Mouse (Mus musculus): Measurements from ENCODE around the gene Arpc1a.
A peak's percentile ranks its signal among the peaks of the same experiment; 100 is the strongest.
"Not testable (repeated sequence)": the region's sequence is repeated elsewhere in the genome, so short reads cannot be mapped to it uniquely, and the experiment has no call there.

The Arpc1a gene

DNA sequence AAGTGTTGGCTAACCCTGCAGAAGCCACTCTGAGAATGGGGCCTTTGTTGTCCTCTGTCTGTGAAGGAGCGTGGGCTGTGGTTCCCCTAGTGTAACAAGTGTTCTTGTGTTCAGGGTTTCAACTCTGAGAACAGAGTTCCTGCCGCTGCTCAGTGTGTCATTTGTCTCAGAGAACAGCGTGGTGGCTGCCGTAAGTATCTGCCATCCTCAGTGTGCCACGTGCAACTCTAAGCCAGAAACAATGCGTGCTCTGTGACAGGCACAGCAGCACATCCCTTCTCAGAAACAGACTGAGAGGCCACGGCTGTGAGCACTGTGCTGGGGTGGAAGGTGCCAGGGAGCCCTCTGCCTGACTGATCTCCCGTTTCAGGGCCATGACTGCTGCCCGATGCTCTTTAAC, 20.7 kb downstream of the Arpc1a start:
- peak; percentile 75 for DNase-seq (ENCODE audit: low spot score)

DNA sequence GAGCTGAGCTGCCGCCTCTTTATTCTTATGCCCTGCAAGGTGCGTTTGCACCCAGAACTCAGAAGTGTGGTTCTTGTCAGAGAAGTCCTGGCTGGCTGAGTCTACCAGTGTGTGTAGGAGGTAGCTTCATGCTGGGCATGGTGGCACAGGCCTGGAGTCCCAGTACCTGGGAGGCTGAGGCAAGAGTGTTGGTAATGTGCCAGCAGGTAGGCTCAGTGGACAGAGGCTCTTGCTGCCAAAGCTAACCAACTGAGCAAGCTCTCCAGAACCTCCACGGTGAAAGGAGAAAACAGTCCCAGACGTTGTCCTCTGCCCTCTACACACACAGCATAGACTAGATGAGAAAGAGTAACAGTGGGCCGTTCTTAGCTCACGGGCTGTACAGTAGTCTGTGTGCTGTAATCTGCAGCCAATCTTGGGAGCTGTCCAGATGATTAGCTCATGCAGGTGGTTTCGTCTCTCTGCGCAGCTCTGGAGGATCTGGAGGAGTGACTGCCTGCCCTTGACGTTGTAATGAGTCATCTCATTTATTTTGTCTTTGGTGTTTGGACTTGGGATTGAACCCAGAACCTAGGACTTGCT, 22.2 kb downstream of the Arpc1a start:
- peak; percentile 60 for DNase-seq (ENCODE audit: low spot score)

DNA sequence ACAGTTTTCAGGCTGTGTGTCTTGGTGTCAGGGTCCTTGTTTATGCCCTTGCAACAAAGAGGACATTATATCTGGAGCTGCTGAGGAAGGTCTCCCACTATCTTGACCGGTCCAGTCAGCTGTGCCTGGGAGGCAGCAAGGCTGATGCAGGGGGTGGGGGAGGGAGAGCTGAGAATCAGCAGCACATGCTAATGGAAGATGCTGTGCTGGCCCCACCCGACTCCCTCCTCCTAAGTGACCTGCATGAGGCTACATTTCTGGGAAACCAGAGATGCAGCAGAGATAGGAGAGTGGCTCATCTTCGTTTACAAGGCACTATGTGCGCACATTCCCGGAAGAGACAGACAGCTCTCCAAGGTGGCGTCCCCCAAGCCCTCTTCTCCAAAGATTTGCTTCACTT, 26.8 kb downstream of the Arpc1a start:
- no peak for DNase-seq (ENCODE audit: low spot score)

DNA sequence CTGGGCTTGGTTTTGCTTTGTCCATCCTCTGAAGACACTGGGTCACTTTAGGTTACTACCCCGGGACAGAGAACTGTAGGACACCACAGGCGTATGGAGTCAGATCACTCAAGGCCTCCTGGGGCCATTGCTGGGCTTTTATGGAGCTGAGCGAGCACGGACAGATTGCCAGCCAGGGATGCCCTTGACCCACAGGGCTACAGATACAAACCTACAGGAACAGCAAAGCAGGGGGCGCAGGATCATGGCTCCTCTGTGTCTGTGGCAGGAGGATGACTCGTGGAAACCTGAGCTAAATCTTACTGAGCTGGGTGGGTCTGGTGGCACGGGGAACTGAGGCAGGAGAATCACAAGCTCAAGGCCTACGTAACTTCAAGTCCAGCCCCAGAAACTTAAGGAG, 28.9 kb downstream of the Arpc1a start:
- no peak for DNase-seq (ENCODE audit: low spot score)

DNA sequence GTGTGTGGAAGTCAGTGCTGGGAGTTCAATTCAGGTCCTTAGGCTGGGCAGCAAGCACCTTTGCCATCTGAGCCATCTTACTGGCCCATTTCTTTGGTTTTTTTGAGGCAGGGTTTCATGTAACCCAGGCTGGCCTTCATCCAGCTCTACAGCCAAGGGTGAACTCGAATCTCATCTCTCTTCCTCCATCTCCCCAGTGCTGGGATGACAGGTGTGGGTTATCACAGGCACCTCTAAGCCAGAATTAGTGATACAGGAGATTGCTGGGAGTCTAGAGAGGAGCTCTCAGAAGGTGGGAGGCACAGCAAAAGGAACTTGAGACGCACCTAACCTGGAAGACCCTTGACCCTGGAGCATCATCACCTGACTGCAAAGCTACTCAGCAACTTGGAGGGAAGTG, 29.8 kb downstream of the Arpc1a start:
- DNase-seq (ENCODE audit: low spot score), result no peak

DNA sequence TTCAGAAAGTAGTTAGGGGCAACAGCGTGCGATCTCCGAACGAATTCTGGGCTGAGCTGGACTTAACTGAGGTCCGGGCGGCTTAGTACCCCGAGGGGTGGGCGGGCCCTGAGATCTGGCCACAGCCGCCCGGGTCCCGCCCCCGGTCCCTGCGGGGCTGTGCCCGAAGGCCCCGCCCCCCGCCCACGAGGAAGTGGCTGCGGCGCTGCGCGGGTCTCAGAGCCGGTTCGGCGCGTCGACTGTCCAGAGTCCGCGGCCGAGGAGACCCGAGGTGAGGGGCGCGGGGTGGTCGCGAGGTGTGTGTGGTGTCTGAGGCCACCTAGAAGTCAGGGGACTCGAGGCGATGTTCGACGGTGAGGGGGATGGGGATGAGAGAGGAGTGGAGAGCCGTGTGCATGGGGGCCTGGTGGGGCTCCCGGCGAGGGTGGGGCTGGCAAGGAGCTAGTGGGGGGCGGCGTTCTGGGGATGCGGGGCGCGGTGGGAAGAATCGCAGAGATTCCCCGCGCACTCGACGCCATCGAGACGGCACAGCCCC, 30.5 kb downstream of the Arpc1a start, which contains the start of gene Arpc1b:
Gene Arpc1b (plus strand): TSS at position 145 of the 535 bp plus-strand sequence.
- peak; percentile 76 for DNase-seq (ENCODE audit: low spot score)

DNA sequence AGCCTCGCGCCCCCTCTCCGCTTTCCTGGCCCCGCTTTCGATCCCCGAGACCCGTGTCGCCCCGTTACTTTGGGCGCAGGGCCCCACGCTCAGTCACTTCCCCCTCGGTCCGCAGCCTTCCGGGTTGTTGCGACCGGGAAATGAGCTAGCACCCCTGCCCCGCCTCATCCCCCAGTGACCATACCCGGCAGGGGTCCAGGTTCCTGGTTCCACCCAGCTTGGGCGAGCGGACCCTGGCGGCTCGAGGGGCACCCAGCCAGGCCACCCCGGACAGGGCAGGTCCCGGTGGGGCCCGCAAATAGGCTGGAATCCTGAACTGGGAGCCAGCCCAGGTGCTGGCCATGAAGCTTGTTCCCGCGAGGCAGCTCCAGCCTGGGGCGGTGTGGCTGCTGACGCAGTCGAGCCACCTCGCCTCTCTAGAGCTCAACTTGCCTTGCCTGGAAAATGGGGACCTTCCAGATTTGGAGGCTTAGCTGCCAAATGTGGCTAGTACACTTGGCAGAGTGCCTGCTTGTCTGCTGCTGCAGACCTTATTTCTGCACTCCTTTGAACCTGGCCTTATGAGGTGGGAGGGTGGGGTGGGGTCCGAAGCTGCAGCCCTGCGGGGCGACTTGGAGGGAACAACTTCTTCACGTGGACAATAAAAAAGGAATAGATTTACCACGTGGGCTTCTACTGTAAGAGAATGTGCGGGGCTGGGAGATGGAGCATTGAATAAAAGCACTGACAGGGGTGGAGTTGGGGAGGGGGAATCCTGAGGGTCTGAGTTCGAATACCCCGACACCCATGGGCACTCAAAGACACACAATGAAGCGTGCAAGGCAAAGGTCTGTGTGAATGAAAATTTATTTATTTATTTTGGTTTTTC, 31.2 kb downstream of the Arpc1a start:
- DNase-seq (ENCODE audit: low spot score), result peak; percentile 61

DNA sequence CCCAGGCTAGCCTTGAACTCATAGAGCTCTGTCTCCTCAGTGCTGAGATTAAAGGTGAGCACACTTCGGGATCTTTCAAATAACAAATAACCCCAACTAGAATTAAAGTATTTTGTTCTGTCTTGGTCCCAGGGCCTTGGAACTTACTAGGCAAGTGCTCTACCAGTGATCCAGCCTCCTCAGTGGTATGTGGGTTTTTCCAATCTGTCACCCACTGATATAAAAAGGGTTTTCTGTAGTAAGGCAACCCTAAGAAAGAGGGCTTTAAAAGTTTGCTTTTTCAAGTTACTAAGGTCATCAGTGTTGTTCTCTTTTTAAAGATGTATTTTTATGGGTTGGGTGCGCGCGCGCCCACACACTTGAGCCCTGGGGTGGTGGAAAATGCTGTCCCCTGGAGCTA, 32.1 kb downstream of the Arpc1a start:
- no peak for DNase-seq (ENCODE audit: low spot score)

DNA sequence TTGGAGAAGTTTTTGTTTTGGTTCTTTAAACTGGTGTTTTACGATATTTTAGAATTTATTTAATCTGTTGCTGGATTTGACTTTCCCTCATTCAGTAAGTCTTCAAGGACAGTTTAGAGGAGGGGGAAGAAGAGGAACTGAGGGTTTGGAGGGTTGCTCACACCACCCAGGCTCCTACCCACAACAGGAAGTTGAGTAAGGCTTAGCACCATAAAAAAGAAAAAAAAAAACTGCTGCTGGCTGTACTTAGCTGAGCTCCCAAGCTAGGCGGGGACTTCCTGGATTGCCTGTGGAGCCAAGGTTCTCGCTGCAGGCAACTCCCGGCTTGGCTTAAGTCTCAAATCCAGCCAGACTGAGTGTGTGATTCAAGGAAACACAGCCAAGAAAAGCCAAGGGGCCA, 32.7 kb downstream of the Arpc1a start:
- peak; percentile 64 for DNase-seq (ENCODE audit: low spot score)

DNA sequence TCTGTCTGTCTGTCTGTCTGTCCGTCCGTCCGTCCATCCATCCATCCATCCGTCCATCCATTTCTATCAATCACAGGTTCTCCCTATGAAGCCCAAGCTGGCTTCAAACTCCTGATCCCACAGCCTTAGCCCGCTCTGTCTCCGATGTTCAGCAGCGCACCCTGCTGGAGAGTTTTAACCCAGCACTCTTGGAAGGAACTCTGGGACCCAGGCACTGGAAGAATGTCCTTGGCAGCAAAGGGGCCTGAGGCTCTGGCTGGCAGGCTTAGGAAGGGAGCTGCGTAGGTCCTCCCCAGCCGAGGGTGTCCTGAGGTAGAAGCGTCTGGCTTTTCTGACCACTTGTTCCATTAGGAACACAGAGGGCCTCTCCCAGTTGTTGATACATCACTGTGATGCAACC, 33.3 kb downstream of the Arpc1a start:
- DNase-seq (ENCODE audit: low spot score), result peak; percentile 69

DNA sequence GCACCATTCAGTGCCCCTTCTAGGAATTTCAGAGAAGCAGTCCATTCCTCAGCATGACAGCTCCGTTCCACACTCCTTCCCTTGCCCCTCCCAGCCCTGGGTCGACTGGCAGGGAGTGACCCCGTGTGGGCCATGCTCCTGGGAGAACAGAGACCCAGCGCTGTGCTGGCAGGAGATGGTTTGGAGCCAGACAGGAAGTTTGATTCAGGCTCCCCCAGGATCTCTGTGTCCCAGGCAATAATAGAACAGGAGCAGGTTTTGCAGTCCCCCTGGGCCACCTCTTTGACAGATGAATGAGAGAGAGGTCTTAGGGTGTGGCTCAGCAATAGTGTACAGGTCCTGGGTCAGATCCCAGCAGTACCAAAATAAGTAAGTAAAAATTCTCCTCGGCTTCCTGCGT, 34.4 kb downstream of the Arpc1a start:
- DNase-seq (ENCODE audit: low spot score), result no peak

DNA sequence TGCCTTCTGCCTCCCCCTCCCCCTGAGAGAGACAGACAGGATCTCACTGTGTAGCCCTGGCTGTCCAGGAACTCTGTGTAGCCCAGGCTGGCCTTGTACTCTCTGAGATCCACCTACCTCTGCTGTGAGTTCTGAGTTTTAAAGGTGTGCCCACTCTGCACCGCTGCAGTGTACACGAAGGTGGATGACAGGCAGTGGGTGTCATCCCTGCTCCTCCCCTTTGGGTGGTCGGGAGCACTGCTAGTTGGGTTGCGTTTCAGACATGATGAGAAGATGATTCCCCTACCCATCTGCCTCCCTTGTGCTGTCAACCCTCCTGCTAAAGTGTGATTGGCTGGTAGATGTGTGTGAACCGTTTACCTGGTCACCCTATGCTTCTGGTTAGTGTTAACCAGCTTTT, 34.8 kb downstream of the Arpc1a start:
- DNase-seq (ENCODE audit: low spot score), result no peak

DNA sequence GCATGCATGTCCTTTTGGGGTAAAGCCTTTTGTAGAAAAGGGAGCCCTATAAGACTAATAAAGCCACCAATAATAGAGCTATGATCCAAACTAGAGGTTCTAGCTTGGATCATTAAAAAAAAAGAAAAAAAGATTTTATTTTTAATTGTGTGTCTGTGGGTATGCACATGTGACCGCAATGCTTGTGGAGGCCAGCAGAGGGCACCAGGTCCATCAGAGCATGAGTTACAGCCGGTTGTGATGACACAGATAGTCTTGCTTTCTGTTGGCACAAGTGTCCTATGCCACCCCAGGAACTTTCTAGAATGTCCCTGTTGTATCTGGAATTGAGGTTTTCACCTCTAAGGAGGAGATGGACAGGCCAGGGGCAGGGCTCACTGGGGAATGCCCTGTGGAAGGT, 35.8 kb downstream of the Arpc1a start:
- no peak for DNase-seq (ENCODE audit: low spot score)

DNA sequence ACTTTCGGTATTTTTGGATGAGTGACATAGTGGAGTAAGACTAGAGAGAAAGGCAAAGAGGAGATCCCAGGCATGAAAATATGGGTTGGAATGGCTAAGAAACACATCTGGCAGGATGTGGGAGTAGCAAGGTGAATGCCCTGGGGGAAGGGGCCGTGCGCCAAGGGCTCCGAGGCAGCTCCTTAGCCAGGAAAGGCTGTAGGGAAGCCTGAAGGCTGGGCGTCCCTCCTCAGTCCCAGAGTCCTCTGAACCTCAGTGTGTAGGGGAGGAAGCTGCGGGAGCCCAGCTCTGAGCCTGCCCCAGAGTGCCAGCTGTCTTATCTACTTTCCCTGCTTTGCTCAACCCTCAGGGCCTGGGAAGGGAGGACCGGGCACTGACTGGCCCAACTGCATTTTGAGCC, 37.3 kb downstream of the Arpc1a start:
- no peak for DNase-seq (ENCODE audit: low spot score)

DNA sequence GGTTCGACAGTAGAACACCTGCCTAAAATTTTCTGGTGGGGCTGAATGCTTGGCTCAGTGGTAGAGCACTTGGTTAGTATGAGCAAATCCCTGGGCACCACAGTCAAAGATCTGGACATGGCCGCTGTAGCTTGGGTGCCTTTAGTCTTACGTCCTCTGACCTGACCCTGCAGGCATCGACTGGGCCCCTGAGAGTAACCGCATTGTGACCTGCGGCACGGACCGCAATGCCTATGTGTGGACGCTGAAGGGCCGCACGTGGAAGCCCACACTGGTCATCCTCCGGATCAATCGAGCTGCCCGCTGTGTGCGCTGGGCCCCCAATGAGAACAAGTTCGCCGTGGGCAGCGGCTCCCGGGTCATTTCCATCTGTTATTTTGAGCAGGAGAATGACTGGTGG, 39.8 kb downstream of the Arpc1a start:
- DNase-seq (ENCODE audit: low spot score), result no peak

DNA sequence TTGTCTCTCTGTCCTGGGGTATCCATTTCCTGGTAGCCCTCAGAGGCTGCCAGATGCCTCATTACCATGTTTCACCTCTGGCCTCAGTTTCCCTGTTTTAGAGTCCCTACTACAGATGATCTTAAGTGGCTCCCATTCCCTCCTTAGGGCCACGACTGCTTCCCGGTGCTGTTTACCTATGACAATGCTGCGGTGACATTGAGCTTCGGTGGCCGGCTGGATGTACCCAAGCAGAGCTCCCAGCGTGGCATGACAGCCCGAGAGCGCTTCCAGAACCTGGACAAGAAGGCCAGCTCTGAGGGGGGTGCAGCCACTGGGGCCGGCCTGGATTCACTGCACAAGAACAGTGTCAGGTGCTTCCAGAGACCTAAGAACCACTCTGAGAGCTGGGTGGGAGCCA, 43.0 kb downstream of the Arpc1a start:
- no peak for DNase-seq (ENCODE audit: low spot score)

DNA sequence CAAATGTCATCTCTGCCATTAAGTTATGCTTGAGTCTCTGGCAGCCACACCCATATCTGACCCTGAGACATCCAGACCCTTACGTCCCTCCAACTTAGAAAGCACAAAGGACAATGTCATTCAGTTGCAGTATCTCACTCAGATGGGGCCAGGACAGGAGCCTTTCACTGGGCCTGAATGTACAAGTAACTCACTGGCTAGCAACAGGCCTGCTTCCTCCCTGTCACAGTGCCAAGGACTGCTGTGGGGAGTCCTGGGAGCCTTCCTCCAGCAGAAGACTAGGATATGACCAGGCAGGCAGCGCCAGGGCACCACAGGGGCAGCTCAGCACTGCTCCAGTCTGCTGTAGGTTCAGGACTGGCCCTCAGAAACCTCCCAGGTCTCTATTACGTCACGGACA, 45.5 kb downstream of the Arpc1a start:
- DNase-seq (ENCODE audit: low spot score), result no peak

DNA sequence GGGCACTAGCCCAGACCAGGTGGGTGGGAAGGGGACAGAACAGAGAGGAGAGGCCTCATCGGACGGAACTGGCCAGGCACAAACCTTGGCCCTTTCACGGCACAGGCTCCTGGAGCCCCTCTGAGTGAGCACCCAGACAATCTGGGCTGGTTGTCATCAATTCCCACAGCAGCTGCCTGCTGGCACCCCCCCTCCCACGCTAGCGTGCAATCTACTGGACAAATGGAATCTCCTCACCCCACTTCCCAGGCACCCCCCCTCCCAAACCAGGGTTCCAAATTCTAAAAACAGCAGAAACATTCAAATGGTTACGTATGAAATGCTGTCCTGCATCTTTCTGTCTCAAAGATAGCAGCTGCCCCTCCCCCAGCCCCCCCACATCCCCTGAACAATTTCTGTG, 46.1 kb downstream of the Arpc1a start:
- not testable (repeated sequence) for DNase-seq (ENCODE audit: low spot score)

DNA sequence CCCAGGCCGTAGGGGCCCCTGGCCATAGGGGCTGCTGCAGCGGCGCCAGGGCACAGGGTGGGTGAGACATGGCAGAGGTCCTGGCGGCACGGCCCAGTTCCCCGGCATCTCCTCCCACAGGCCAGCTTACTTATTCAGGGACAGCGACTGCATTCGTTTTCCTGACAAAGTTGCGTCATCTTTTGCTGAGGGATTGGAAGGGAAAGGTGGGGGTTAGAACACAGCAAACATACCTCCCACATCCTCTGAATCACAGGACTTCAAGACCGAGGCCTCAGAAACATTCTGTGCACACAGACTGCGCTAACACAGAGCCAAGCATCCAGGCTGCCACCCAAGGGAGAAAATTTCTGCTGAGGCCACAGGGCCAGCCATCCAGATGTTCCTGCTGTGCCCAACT, 46.6 kb downstream of the Arpc1a start:
- DNase-seq (ENCODE audit: low spot score), result peak; percentile 39

DNA sequence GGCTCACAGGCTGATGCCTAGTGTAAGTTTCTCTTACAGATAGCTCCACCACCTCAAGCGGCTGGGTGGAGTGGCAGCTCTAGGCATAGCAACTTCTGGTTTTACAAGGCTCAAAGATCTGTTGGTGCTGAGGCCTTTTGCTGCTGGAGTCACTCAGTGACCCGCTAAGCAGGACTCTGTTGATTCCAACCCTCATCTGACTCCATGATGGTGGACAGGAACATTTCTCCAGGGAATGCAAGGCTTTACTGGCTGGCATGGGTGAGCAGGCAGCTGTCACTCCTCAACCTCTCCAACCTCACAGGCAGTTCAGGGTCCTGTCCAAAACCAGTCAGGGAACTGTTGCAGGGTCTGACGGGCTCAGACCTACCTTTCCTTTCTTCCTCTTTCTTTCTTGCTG, 47.4 kb downstream of the Arpc1a start:
- DNase-seq (ENCODE audit: low spot score), result no peak

DNA sequence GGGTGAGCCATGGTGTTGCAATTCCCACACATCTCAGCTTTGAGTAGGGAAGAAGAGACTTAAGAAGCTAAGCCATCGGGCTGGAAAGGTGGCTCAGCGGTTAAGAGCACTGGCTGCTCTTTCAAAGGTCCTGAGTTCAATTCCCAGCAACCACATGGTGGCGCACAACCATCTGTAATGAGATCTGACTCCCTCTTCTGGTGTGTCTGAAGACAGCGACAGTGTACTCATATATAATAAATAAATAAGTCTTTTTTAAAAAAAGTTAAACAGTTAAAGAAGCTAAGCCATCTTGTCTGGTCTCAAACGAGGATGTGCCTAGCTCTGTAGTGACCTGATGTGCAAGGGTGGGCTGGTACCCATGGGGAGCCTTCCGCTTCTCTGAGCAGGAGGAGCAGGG, 49.6 kb downstream of the Arpc1a start:
- not testable (repeated sequence) for DNase-seq (ENCODE audit: low spot score)

DNA sequence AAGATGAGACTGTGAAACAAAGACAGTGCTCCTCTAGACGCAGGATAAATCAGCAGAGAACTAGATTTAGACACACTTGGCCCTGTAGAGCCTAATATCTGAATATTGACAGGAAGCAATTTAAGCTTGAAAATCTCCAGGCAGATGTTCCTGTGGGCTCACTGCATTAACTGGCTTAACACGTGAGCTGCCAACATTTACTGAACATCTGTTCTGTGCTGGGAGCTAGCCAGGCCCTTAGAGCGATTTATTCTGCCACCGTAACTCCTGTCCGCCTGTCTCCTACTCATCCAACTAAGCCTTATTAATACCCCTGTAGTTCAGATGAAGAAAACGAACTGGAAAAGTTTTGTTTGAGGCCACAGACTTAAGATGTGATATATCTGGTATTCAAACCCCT, 55.2 kb downstream of the Arpc1a start:
- DNase-seq (ENCODE audit: low spot score), result no peak

Measured in testis, postnatal 14 days (tissue).